Mouse (Mus musculus): ENCODE measurements around the gene Psg17. TPM values are rescaled to one million over a fixed set of nuclear protein-coding genes. Genes with fewer than 3 reads are reported as not detected.
"Not testable (repeated sequence)": the region's sequence is repeated elsewhere in the genome, so short reads cannot be mapped to it uniquely, and the experiment has no call there.

Gene Psg17
- not detected for total RNA-seq (2021)
- long read RNA-seq, experiment 1 = 0 reads
- long read RNA-seq, experiment 2 = 0 reads

- no peak for DNase-seq
- H3K27ac ChIP-seq = no peak within 1 kb of the TSS
- intact Hi-C loops (cut with DNase I) = no loop called here
- no peak for TF ChIP-seq CTCF (IDR thresholded peaks at IDR 0.05)
- no peak within 1 kb of the TSS for H3K4me3 ChIP-seq
Measured at GRCm38 (mm10) chr7:18821507-18821906, at the start of gene Psg17. TSS of gene Psg17 (minus strand) at chr7:18821607.

- DNase-seq; intact Hi-C loops (cut with DNase I); H3K27ac ChIP-seq; H3K4me3 ChIP-seq: not testable (repeated sequence)
Measured at GRCm38 (mm10) chr7:18871031-18871430, 49.6 kb upstream of the Psg17 start, which contains the start of gene Pglyrp1. TSS of gene Pglyrp1 (plus strand) at chr7:18871331.

GRCm38 (mm10) chr7:18868491-18868890, 47.1 kb upstream of the Psg17 start:
- intact Hi-C loops (cut with DNase I) = no loop called here
- no peak overlapping the region for H3K4me3 ChIP-seq
- TF ChIP-seq CTCF (IDR thresholded peaks at IDR 0.05) = peak; percentile 21; the same call in 1 of the 2 replicates
- no peak overlapping the region for H3K27ac ChIP-seq
- DNase-seq = no peak

- no peak overlapping the region for H3K27ac ChIP-seq
- TF ChIP-seq CTCF (IDR thresholded peaks at IDR 0.05) = no peak
- DNase-seq = no peak
- intact Hi-C loops (cut with DNase I) = no loop called here
- H3K4me3 ChIP-seq = no peak overlapping the region
Measured at GRCm38 (mm10) chr7:18862801-18863200, 41.4 kb upstream of the Psg17 start.

GRCm38 (mm10) chr7:18858310-18858916, 37.0 kb upstream of the Psg17 start:
- Histone ChIP-seq H3K27ac (peak overlapping the region; percentile 74), H3K4me3 (no peak overlapping the region)
- DNase-seq = no peak
- TF ChIP-seq CTCF (IDR thresholded peaks at IDR 0.05) = no peak
- intact Hi-C loops (cut with DNase I) = no loop called here

GRCm38 (mm10) chr7:18848395-18848794, 27.0 kb upstream of the Psg17 start:
- H3K27ac ChIP-seq = no peak overlapping the region
- TF ChIP-seq CTCF (IDR thresholded peaks at IDR 0.05) = no peak
- no peak for DNase-seq
- no peak overlapping the region for H3K4me3 ChIP-seq
- intact Hi-C loops (cut with DNase I) = no loop called here

- no peak for TF ChIP-seq CTCF (IDR thresholded peaks at IDR 0.05)
- intact Hi-C loops (cut with DNase I) = no loop called here
- Histone ChIP-seq H3K27ac (no peak overlapping the region), H3K4me3 (no peak overlapping the region)
- peak; percentile 31 for DNase-seq
Measured at GRCm38 (mm10) chr7:18844811-18845210, 23.4 kb upstream of the Psg17 start.

- H3K27ac ChIP-seq = peak overlapping the region; percentile 92
- DNase-seq = no peak
- intact Hi-C loops (cut with DNase I) = no loop called here
- H3K4me3 ChIP-seq = peak overlapping the region; percentile 79
- no peak for TF ChIP-seq CTCF (IDR thresholded peaks at IDR 0.05)
Measured at GRCm38 (mm10) chr7:18841174-18841567, 19.8 kb upstream of the Psg17 start.

- intact Hi-C loops (cut with DNase I) = no loop called here
- Histone ChIP-seq H3K27ac (peak overlapping the region; percentile 92), H3K4me3 (peak overlapping the region; percentile 79)
- DNase-seq = peak; percentile 64
- no peak for TF ChIP-seq CTCF (IDR thresholded peaks at IDR 0.05)
Measured at GRCm38 (mm10) chr7:18840386-18841173, 19.2 kb upstream of the Psg17 start.

- no peak for TF ChIP-seq CTCF (IDR thresholded peaks at IDR 0.05)
- peak within 1 kb of the TSS; percentile 79 for H3K4me3 ChIP-seq
- H3K27ac ChIP-seq = peak within 1 kb of the TSS; percentile 92
- intact Hi-C loops (cut with DNase I) = no loop called here
- DNase-seq = peak; percentile 26
Measured at GRCm38 (mm10) chr7:18839865-18840264, 18.5 kb upstream of the Psg17 start, which contains the start of gene Mill2. TSS of gene Mill2 (plus strand) at chr7:18839966.

GRCm38 (mm10) chr7:18832298-18832697, 10.9 kb upstream of the Psg17 start:
- no peak overlapping the region for H3K27ac ChIP-seq
- intact Hi-C loops (cut with DNase I) = no loop called here
- no peak overlapping the region for H3K4me3 ChIP-seq
- no peak for DNase-seq
- TF ChIP-seq CTCF (IDR thresholded peaks at IDR 0.05) = peak; percentile 45; the same call in 1 of the 2 replicates

GRCm38 (mm10) chr7:18829545-18829944, 8.1 kb upstream of the Psg17 start:
- no peak for DNase-seq
- H3K27ac ChIP-seq = no peak overlapping the region
- TF ChIP-seq CTCF (IDR thresholded peaks at IDR 0.05) = no peak
- no peak overlapping the region for H3K4me3 ChIP-seq
- intact Hi-C loops (cut with DNase I) = loop anchor here (2.0 kb wide), 1 partner anchor 43 kb away; no protein-coding TSS in a partner anchor

GRCm38 (mm10) chr7:18828592-18828991, 7.2 kb upstream of the Psg17 start:
- intact Hi-C loops (cut with DNase I) = loop anchor here (2.0 kb wide), 1 partner anchor 44 kb away; no protein-coding TSS in a partner anchor
- H3K4me3 ChIP-seq = no peak overlapping the region
- peak; percentile 63 for TF ChIP-seq CTCF (IDR thresholded peaks at IDR 0.05)
- H3K27ac ChIP-seq = no peak overlapping the region
- DNase-seq = no peak

Data from gastrocnemius, adult 2 months (tissue).